In the genomic region with DNA sequence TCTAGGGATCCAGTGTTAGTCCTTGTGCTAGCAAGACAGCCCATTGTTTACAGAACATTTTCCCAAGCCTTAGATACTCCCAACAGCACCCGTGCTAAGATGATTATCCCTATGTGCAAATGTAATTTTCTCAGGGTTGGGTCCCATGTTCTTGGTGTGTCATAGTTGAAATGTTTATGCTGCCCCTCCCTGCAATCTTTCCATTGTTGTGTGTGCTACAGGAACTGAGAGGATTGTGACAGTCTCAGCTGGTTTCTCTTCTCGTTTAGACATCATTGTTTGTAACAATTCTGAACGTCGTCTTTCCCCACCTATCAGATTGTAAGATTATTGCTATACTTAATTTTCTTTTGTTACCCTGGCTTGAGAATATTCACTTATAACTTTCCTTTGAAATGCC, we compare ENCODE assay signal across 18 mouse cellular contexts.
DNase-seq lines count a peak whose midpoint lies in the region; TF ChIP-seq lines count a peak whose summit lies in the region.
"Had no signal": no experiment of that assay in that cellular context is flagged by ENCODE, and none has a peak within 500 bp of the region (broad histone marks: within the 10 kb centered on the region; RNA-seq: fewer than 3 reads in every experiment).

No protein-coding gene starts in this region.

- no peak for TF ChIP-seq POLR2A in CH12.LX (IDR thresholded peaks at IDR 0.05; ENCODE audit: low read depth, low read length)

- H3K9me3 ChIP-seq in CH12.LX (replicated peaks; ENCODE audit: low read length), result no peaks in the 10 kb centered on the region
- H3K9me3 ChIP-seq: embryonic facial prominence, embryonic 13.5 days; liver, embryonic 12.5 days had no signal

- H3K36me3 ChIP-seq in CH12.LX (replicated peaks in 1 of 2; ENCODE audit: control insufficient read depth in 1 of 2, insufficient read depth in 1 of 2, low read length in 1 of 2) (no peaks in the 10 kb centered on the region), macrophage (ENCODE audit: inconsistent target) (no peaks in the 10 kb centered on the region)
- no peaks in the 10 kb centered on the region for H3K36me3 ChIP-seq in splenic B cell, adult 2 months (ENCODE audit: control insufficient read depth, insufficient read depth, low read length, poor library complexity, severe bottlenecking)
- H3K36me3 ChIP-seq: embryonic facial prominence, embryonic 13.5 days; liver, embryonic 12.5 days had no signal

- dilution Hi-C loops in CH12.LX (cut with MboI; ENCODE audit: extremely low pct_ligation_motif_present, extremely low pct_unique_long_range_greater_than_20kb, low sequenced_read_pairs), result no loop called here

- H3K27me3 ChIP-seq in CH12.LX (replicated peaks), result no peaks in the 10 kb centered on the region
- H3K27me3 ChIP-seq in splenic B cell, adult 2 months (ENCODE audit: control insufficient read depth, insufficient read depth, low read length, poor library complexity, severe bottlenecking), result no peaks in the 10 kb centered on the region; the same call in 1 of the 2 replicates
- H3K27me3 ChIP-seq: embryonic facial prominence, embryonic 13.5 days; liver, embryonic 12.5 days had no signal

- peak; percentile 97 for TF ChIP-seq EP300 in CH12.LX (IDR thresholded peaks at IDR 0.05; ENCODE audit: low read length)

- H3K79me2 ChIP-seq in CH12.LX (replicated peaks; ENCODE audit: control insufficient read depth, extremely low read depth, insufficient read depth, poor library complexity, severe bottlenecking) (no peaks in the 10 kb centered on the region), macrophage (ENCODE audit: inconsistent target) (no peaks in the 10 kb centered on the region)

- no peak overlapping the region for H3K27ac ChIP-seq in CH12.LX (ENCODE audit: insufficient read depth, low read depth)
- H3K27ac ChIP-seq in macrophage, result peak overlapping the region; percentile 8; the same call in 1 of the 2 replicates
- H3K27ac ChIP-seq: embryonic facial prominence, embryonic 13.5 days; liver, embryonic 12.5 days had no signal

- in situ Hi-C loops in CH12.LX (cut with MboI; ENCODE audit: low pct_ligation_motif_present, low pct_unique_long_range_greater_than_20kb, low sequenced_read_pairs), result no loop called here

- H3K4me3 ChIP-seq in CH12.LX (replicated peaks in 1 of 3; ENCODE audit: low read depth in 2 of 3, low read length in 2 of 3, poor library complexity in 1 of 3) (no peak overlapping the region), macrophage (ENCODE audit: inconsistent target) (no peak overlapping the region)
- H3K4me3 ChIP-seq: embryonic facial prominence, embryonic 13.5 days; liver, embryonic 12.5 days had no signal

- 19% methylated on average over 4 of the region's 4 CpGs for WGBS in macrophage (ENCODE audit: missing documents)

- H3K4me2 ChIP-seq in CH12.LX (ENCODE audit: insufficient read depth, low read depth, poor library complexity, severe bottlenecking), result 0 out of 2 replicates have a peak overlapping the region, but pooled peaks have one; percentile 68
- H3K4me2 ChIP-seq: embryonic facial prominence, embryonic 13.5 days; heart, embryonic 11.5 days; liver, embryonic 12.5 days had no signal

- H3K4me1 ChIP-seq in CH12.LX (ENCODE audit: control insufficient read depth in 1 of 2, insufficient read depth in 2 of 2), result peaks cover 9 to 39% of the 10 kb centered on the region in 2 experiments; a peak in 3 of 4 replicates
- H3K4me1 ChIP-seq: embryonic facial prominence, embryonic 13.5 days; liver, embryonic 12.5 days had no signal

- no peak for TF ChIP-seq CTCF in CH12.LX (conservative IDR thresholded peaks at IDR 0.05 in 1 of 2, IDR thresholded peaks at IDR 0.05 in 1 of 2; ENCODE audit: low read depth in 2 of 2, low read length in 2 of 2)

- no peak for TF ChIP-seq RAD21 in CH12.LX (IDR thresholded peaks at IDR 0.05; ENCODE audit: low read depth, low read length)

- H3K9ac ChIP-seq in CH12.LX (ENCODE audit: insufficient read depth, low read depth), result no peak overlapping the region
- H3K9ac ChIP-seq: embryonic facial prominence, embryonic 13.5 days; liver, embryonic 12.5 days had no signal

- DNase-seq in lung, postnatal 10 days, result peak; percentile 30
- DNase-seq in lung, postnatal 14 days, result no peak
- peak; percentile 68 for DNase-seq in CH12.LX (ENCODE audit: extremely low read depth)
- peak; percentile 90 for DNase-seq in splenic B cell, adult 2 months (ENCODE audit: low read depth, low spot score)
- DNase-seq in left cerebral cortex, adult 11 months (ENCODE audit: low spot score), result no peak
- DNase-seq in thymus, postnatal 10 days (ENCODE audit: low spot score in 2 of 2), result no peak
- DNase-seq: cerebellum, adult 11 months; gastrocnemius, postnatal 14 days; heart, postnatal 4 days; kidney, postnatal 14 days; layer of hippocampus, adult 9-11 months; midbrain, embryonic 14.5 days; right cerebral cortex, postnatal 4 days; thymus, postnatal 4 days had no signal

TF ChIP-seq in CH12.LX, 34 proteins besides CTCF, POLR2A, EP300 and RAD21:
- no peak for TF ChIP-seq POLR2AphosphoS2 (IDR thresholded peaks at IDR 0.05; ENCODE audit: low read depth, low read length)
- no peak for TF ChIP-seq PAX5 (IDR thresholded peaks at IDR 0.05; ENCODE audit: low read length)
- TF ChIP-seq MAZ (IDR thresholded peaks at IDR 0.05; ENCODE audit: low read depth, low read length), result peak; percentile 96
- peak; percentile 80 for TF ChIP-seq SIN3A (IDR thresholded peaks at IDR 0.05; ENCODE audit: low read length)
- no peak for TF ChIP-seq GABPA (IDR thresholded peaks at IDR 0.05; ENCODE audit: insufficient replicate concordance, low read depth, low read length)
- no peak for TF ChIP-seq MXI1 (IDR thresholded peaks at IDR 0.05; ENCODE audit: low read depth, low read length)
- no peak for TF ChIP-seq E2F4 (IDR thresholded peaks at IDR 0.05; ENCODE audit: insufficient replicate concordance, low read depth, low read length)
- no peak for TF ChIP-seq SMC3 (IDR thresholded peaks at IDR 0.05; ENCODE audit: low read depth, low read length)
- TF ChIP-seq TBP (conservative IDR thresholded peaks at IDR 0.05; ENCODE audit: low read depth, low read length), result 0 out of 2 replicates have a peak, but pooled peaks have one; percentile 24
- no peak for TF ChIP-seq USF2 (conservative IDR thresholded peaks at IDR 0.05; ENCODE audit: low read depth, low read length)
- peak; percentile 80 for TF ChIP-seq BHLHE40 (IDR thresholded peaks at IDR 0.05; ENCODE audit: low read depth, low read length)
- TF ChIP-seq JUN (IDR thresholded peaks at IDR 0.05; ENCODE audit: insufficient read depth, low read depth, low read length), result 0 out of 2 replicates have a peak, but pooled peaks have one; percentile 25
- no peak for TF ChIP-seq HCFC1 (IDR thresholded peaks at IDR 0.05; ENCODE audit: low read depth, low read length)
- TF ChIP-seq USF1 (IDR thresholded peaks at IDR 0.05; ENCODE audit: low read depth, low read length), result no peak
- peak; percentile 25; the same call in 1 of the 2 replicates for TF ChIP-seq JUND (conservative IDR thresholded peaks at IDR 0.05; ENCODE audit: low read depth, low read length)
- peak; percentile 22; the same call in 1 of the 2 replicates for TF ChIP-seq TCF12 (IDR thresholded peaks at IDR 0.05; ENCODE audit: low read depth, low read length)
- TF ChIP-seq ZNF384 (IDR thresholded peaks at IDR 0.05; ENCODE audit: low read depth, low read length), result no peak
- TF ChIP-seq MEF2A (IDR thresholded peaks at IDR 0.05; ENCODE audit: borderline replicate concordance, low read depth, low read length), result peak; percentile 74; the same call in 1 of the 2 replicates
- no peak for TF ChIP-seq MAX (IDR thresholded peaks at IDR 0.05; ENCODE audit: low read length)
- no peak for TF ChIP-seq UBTF (IDR thresholded peaks at IDR 0.05; ENCODE audit: low read depth, low read length)
- TF ChIP-seq IRF4 (IDR thresholded peaks at IDR 0.05; ENCODE audit: low read depth, low read length), result peak; percentile 95
- no peak for TF ChIP-seq MYC (IDR thresholded peaks at IDR 0.05; ENCODE audit: low read depth, low read length)
- TF ChIP-seq ETS1 (conservative IDR thresholded peaks at IDR 0.05; ENCODE audit: low read depth, low read length), result peak; percentile 94
- TF ChIP-seq ZC3H11A (IDR thresholded peaks at IDR 0.05; ENCODE audit: low read depth, low read length), result no peak
- TF ChIP-seq CHD2 (IDR thresholded peaks at IDR 0.05; ENCODE audit: low read length), result no peak
- TF ChIP-seq ELF1 (IDR thresholded peaks at IDR 0.05; ENCODE audit: low read depth, low read length), result no peak
- TF ChIP-seq CHD1 (IDR thresholded peaks at IDR 0.05; ENCODE audit: low read depth, low read length), result no peak
- peak; percentile 65 for TF ChIP-seq MAFK (IDR thresholded peaks at IDR 0.05; ENCODE audit: insufficient replicate concordance, low read length)
- TF ChIP-seq RCOR1 (conservative IDR thresholded peaks at IDR 0.05; ENCODE audit: low read depth, low read length), result no peak
- no peak for TF ChIP-seq ZKSCAN1 (IDR thresholded peaks at IDR 0.05; ENCODE audit: borderline replicate concordance, low read depth, low read length)
TF ChIP-seq in CH12.LX: peak in this region for 11.

Comparison
In these comparisons a context has a peak if more than half of its experiments do, and no peak if none do; other contexts are left out.
1. DNase-seq: peak in lung, postnatal 10 days (single experiment), CH12.LX (single experiment) and splenic B cell, adult 2 months (single experiment); none in lung, postnatal 14 days (single experiment), left cerebral cortex, adult 11 months (single experiment) and thymus, postnatal 10 days (0 of 2).